Mouse (Mus musculus): ENCODE measurements around the gene Hipk2. TPM values are rescaled to one million over a fixed set of nuclear protein-coding genes. Genes with fewer than 3 reads are reported as not detected.

The Hipk2 gene
- polyA plus RNA-seq, 1 experiment from 2014 or later: 25.6 TPM

DNA sequence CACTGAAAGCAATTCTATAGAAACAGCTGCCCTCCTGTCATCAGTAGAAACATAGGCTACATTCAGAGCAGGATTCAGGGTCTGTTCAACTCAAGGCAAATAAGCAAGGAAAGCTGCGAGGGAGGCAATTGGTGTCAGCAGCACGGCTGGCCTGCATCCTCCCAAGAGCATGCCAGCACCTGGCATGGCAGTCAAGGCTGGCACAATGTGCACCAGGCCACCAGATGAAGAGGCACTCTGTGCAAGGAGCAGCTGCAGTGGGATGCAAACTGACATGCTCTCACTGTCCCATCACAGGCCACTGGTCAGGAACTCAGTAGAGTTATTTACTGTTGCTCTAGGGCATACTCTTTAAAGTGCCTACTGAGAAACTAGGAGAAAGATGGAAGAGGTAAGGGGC, 35.6 kb downstream of the Hipk2 start:
- no peak overlapping the region for H3K27ac ChIP-seq
- no peaks in the 10 kb centered on the region for H3K36me3 ChIP-seq
- no peak for ATAC-seq (ENCODE audit: insufficient read depth, low FRiP score, low read depth)
- no peaks in the 10 kb centered on the region for H3K27me3 ChIP-seq (replicated peaks)
- no peaks in the 10 kb centered on the region for H3K4me1 ChIP-seq
- H3K4me2 ChIP-seq: no peak overlapping the region
- H3K9me3 ChIP-seq: no peaks in the 10 kb centered on the region
- 82% methylated on average over 2 of the region's 2 CpGs for WGBS
- no peak overlapping the region for H3K4me3 ChIP-seq (replicated peaks)
- no peak overlapping the region for H3K9ac ChIP-seq

DNA sequence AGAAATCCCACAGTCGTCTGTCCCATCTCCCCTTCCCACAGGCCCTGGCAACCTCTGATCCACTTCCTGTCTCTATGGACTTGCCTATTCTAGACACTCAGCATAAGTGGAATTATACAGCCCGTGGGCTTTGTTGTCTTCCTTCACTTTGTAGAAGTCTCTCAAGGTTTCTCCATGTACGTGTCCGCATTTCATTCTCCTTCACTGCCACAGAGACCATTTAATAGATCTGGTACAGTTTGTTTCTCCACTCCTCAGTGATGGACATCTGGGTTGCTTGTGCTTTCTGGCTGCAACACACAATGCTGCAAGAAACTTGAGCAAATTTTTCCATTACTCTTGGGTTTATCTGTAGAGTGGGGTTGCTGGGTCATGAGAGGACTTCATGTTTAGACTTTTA, 36.1 kb downstream of the Hipk2 start:
- no peak for ATAC-seq (ENCODE audit: insufficient read depth, low FRiP score, low read depth)
- no peak overlapping the region for H3K27ac ChIP-seq
- H3K9ac ChIP-seq: no peak overlapping the region
- 61% methylated on average over 4 of the region's 4 CpGs for WGBS
- no peaks in the 10 kb centered on the region for H3K27me3 ChIP-seq (replicated peaks)
- H3K4me1 ChIP-seq: no peaks in the 10 kb centered on the region
- H3K4me2 ChIP-seq: no peak overlapping the region
- H3K9me3 ChIP-seq: no peaks in the 10 kb centered on the region
- no peak overlapping the region for H3K4me3 ChIP-seq (replicated peaks)
- H3K36me3 ChIP-seq: no peaks in the 10 kb centered on the region

DNA sequence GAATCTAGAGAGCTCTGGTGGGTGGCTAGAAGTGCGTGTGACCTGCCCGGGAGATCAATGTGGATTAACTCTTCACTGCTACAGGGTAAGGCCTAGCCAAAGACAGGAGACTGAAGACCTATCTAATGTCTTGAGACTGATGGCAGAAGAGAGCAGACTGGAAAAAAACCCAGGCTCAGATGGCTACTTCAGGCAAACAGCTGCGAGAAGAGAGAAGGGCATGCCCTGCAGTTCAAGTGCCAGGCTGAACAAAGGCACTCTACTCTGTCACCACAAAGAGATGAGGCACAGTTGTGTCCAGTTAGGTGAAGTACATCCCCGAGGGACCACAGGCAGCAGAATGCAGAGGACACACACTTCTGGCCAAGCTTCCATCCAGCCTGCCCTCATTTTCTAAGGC, 37.9 kb downstream of the Hipk2 start:
- Histone ChIP-seq H3K4me2 (no peak overlapping the region), H3K9ac (no peak overlapping the region), H3K27ac (no peak overlapping the region), H3K27me3 (replicated peaks) (no peaks in the 10 kb centered on the region), H3K4me3 (replicated peaks) (no peak overlapping the region), H3K9me3 (no peaks in the 10 kb centered on the region), H3K4me1 (no peaks in the 10 kb centered on the region), H3K36me3 (no peaks in the 10 kb centered on the region)
- ATAC-seq (ENCODE audit: insufficient read depth, low FRiP score, low read depth): no peak
- WGBS: 68% methylated on average over 4 of the region's 4 CpGs

DNA sequence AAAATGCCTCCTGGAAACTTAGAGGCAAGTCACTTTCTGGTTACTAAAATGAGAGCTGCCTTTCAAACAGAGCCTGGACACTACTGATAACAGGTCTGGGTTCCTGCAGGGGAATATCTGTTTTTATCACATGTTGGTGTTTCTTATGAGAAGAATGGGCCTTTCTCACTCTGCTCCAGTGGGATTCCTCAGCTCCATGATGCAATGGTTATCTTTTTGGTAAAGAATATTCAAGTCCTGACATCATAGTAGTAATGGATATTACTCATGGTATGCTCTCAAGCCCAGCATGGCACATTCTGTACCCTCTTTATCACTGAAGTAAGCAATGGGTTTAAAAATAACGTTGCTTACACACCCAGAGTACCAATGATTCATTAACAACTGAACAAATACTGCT, 40.7 kb downstream of the Hipk2 start:
- no peak overlapping the region for H3K4me3 ChIP-seq (replicated peaks)
- H3K36me3 ChIP-seq: no peaks in the 10 kb centered on the region
- H3K4me2 ChIP-seq: no peak overlapping the region
- H3K27me3 ChIP-seq (replicated peaks): no peaks in the 10 kb centered on the region
- H3K27ac ChIP-seq: no peak overlapping the region
- H3K4me1 ChIP-seq: no peaks in the 10 kb centered on the region
- WGBS: 40% methylated on average over 1 of the region's 1 CpGs
- no peaks in the 10 kb centered on the region for H3K9me3 ChIP-seq
- no peak overlapping the region for H3K9ac ChIP-seq
- ATAC-seq (ENCODE audit: insufficient read depth, low FRiP score, low read depth): peak; percentile 45; the same call in 1 of the 2 replicates

DNA sequence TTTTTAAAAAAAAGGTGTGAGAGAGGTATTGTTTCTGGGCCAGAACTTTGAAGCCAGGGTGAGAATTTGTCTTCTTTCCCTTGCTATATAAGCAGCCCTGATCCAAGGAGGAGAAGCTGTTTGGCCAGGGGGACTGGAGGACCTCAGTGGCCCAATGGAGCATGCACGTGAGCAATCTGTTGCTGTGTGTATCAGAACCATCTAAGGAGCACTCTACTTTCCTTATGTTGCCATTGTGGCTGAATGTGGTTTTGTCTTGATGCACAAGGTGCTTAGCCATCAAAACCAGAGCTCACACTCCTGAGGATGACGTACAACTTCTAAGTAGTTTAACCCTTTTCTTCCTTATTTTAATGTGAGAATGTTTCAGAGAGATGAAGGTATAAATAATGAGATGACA, 41.2 kb downstream of the Hipk2 start:
- Histone ChIP-seq H3K36me3 (no peaks in the 10 kb centered on the region), H3K9me3 (no peaks in the 10 kb centered on the region), H3K27me3 (replicated peaks) (no peaks in the 10 kb centered on the region), H3K27ac (no peak overlapping the region), H3K4me2 (no peak overlapping the region), H3K4me1 (no peaks in the 10 kb centered on the region), H3K4me3 (replicated peaks) (no peak overlapping the region), H3K9ac (no peak overlapping the region)
- WGBS: 75% methylated on average over 2 of the region's 2 CpGs
- ATAC-seq (ENCODE audit: insufficient read depth, low FRiP score, low read depth): no peak

DNA sequence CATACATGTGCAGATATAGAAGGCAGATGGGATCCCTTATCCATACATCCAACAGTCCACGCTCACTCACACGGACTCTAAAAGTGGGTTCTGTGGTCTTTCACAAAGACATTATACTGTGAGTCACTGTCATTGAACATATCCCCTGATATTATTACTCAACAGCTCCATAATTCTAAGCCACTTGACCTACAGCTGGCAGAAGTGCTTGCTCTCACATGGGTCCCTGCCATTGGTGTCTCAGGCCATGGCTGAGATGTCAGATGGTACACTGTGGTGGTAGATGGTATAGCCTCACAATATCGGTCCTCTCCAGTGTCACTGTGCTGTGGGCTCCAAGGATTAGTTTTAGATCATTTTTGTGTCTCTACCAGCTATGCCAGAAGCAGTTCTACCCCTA, 42.2 kb downstream of the Hipk2 start:
- no peaks in the 10 kb centered on the region for H3K9me3 ChIP-seq
- H3K27ac ChIP-seq: no peak overlapping the region
- H3K9ac ChIP-seq: no peak overlapping the region
- no peaks in the 10 kb centered on the region for H3K4me1 ChIP-seq
- no peaks in the 10 kb centered on the region for H3K27me3 ChIP-seq (replicated peaks)
- no peak overlapping the region for H3K4me3 ChIP-seq (replicated peaks)
- ATAC-seq (ENCODE audit: insufficient read depth, low FRiP score, low read depth): no peak
- 80% methylated on average over 3 of the region's 3 CpGs for WGBS
- H3K36me3 ChIP-seq: no peaks in the 10 kb centered on the region
- H3K4me2 ChIP-seq: no peak overlapping the region

DNA sequence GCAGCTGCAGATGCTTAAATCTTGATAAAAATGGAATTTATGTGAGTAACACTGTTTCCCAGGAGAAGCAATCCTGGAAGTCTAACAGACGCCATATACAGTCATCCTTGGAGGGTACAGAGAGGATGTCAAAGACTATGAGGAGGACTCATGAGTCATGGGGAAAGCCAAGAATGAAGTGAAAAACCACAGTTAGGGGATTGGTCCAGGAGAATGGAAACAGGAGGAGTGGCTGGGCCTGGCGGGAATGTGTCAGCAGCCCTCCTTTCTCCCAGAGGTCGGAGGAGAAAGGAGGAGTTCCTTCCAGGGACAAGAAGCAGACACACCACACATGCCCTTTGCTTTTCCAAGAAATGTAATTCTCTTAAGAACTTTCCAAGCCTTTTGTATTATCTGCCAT, 46.5 kb downstream of the Hipk2 start:
- 64% methylated on average over 3 of the region's 3 CpGs for WGBS
- H3K4me2 ChIP-seq: no peak overlapping the region
- H3K9ac ChIP-seq: no peak overlapping the region

DNA sequence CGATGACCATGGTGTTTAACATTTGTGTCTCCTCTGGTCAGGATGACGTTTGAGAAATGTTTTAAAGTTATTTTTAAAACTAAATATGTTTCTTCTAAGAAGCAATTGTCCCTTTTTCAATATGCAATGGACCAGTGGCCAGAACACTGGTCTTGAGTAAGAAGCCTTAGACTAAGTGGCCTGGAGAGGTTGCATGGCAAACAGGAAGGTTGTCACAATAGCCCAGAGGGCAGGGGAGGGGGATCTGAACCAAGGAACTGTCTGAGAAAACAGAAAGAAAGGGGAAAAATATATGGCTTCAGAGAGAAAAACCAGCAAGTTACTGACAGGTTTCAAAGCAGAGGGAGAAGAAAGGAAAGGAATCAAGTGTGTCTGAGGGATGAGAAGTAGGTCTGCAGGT, 47.8 kb downstream of the Hipk2 start:
- no peaks in the 10 kb centered on the region for H3K36me3 ChIP-seq

More for the DNA sequence above, 46.5 kb downstream of the Hipk2 start:
- H3K27ac ChIP-seq: no peak overlapping the region
- H3K27me3 ChIP-seq (replicated peaks): no peaks in the 10 kb centered on the region
- ATAC-seq (ENCODE audit: insufficient read depth, low FRiP score, low read depth): no peak
- H3K4me3 ChIP-seq (replicated peaks): no peak overlapping the region
- H3K4me1 ChIP-seq: no peaks in the 10 kb centered on the region
- no peaks in the 10 kb centered on the region for H3K36me3 ChIP-seq
- H3K9me3 ChIP-seq: no peaks in the 10 kb centered on the region

DNA sequence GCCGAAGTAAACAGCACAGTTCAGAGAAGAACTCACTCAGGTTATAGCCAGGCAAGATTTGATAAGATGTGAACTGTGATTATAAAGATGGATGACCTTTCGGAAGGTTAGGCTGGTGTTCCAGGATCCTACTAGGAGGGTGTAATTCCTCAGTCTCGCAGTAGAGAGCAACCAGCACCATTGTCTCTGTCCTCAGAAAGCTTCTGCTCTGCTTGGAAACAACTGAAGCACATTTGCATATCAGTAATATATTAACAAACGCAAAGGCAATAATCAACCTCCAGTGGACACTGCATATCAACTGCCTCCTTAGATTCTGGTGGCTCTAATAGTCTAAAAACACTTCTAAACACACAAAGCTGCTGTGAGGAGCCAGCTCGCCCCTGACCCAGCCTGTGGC, 48.5 kb downstream of the Hipk2 start:
- no peak overlapping the region for H3K4me3 ChIP-seq (replicated peaks)
- H3K4me2 ChIP-seq: no peak overlapping the region
- H3K27me3 ChIP-seq (replicated peaks): no peaks in the 10 kb centered on the region
- no peaks in the 10 kb centered on the region for H3K36me3 ChIP-seq
- H3K4me1 ChIP-seq: peaks cover 4% of the 10 kb centered on the region; the same call in 1 of the 2 replicates
- no peak overlapping the region for H3K9ac ChIP-seq
- ATAC-seq (ENCODE audit: insufficient read depth, low FRiP score, low read depth): peak; percentile 35; the same call in 1 of the 2 replicates
- 57% methylated on average over 5 of the region's 5 CpGs for WGBS
- no peak overlapping the region for H3K27ac ChIP-seq
- no peaks in the 10 kb centered on the region for H3K9me3 ChIP-seq

More for the DNA sequence above, 47.8 kb downstream of the Hipk2 start:
- Histone ChIP-seq H3K9ac (no peak overlapping the region), H3K9me3 (no peaks in the 10 kb centered on the region), H3K4me2 (no peak overlapping the region), H3K4me3 (replicated peaks) (no peak overlapping the region), H3K27me3 (replicated peaks) (no peaks in the 10 kb centered on the region), H3K4me1 (peaks cover 4% of the 10 kb centered on the region; the same call in 1 of the 2 replicates), H3K27ac (0 out of 2 replicates have a peak overlapping the region, but pooled peaks have one; percentile 22)
- ATAC-seq (ENCODE audit: insufficient read depth, low FRiP score, low read depth): no peak
- WGBS: 65% methylated on average over 2 of the region's 2 CpGs

DNA sequence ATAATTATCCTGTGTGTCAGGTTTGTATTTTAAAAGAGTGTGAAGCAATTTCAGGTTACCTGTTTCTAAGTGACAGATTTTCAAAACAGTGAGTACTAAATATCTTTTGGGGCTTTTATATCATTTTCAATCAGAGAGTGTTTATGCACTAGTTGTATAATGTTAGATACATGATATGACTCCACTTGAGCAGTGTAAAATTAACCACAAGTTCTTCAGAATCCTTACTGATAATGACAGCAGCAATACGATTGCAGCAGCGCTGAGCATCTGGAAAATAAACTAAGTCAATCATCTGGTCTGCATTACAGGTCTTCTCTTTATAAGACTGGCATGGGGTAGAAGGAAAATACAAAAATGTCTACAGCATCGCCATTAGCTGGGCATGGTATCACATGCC, 49.1 kb downstream of the Hipk2 start:
- no peak for ATAC-seq (ENCODE audit: insufficient read depth, low FRiP score, low read depth)
- no peaks in the 10 kb centered on the region for H3K9me3 ChIP-seq
- no peaks in the 10 kb centered on the region for H3K36me3 ChIP-seq
- H3K4me1 ChIP-seq: peaks cover 4% of the 10 kb centered on the region; the same call in 1 of the 2 replicates
- H3K4me2 ChIP-seq: no peak overlapping the region
- no peak overlapping the region for H3K4me3 ChIP-seq (replicated peaks)
- H3K27me3 ChIP-seq (replicated peaks): no peaks in the 10 kb centered on the region
- H3K27ac ChIP-seq: no peak overlapping the region
- WGBS: 60% methylated on average over 3 of the region's 3 CpGs
- H3K9ac ChIP-seq: no peak overlapping the region

DNA sequence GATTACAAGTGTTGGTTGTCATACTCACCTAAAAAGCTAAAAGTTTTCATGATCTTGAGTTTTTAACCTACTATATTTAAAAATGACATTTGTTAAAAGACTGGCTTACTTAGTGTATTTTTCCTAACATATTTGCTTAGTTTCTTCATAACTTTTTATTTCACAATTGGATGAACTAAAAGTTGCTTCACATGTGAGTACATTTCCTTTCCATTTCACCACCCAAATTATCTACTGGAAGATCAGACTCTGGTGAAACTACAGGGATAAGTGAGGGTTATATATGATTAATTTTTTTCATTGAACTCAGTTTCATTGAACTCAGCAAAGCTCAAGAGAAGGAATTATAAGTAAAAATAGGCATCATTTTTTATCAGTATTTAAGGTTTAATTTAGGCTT, 50.1 kb downstream of the Hipk2 start:
- H3K4me3 ChIP-seq (replicated peaks): no peak overlapping the region
- no peak overlapping the region for H3K4me2 ChIP-seq
- H3K27ac ChIP-seq: no peak overlapping the region
- H3K27me3 ChIP-seq (replicated peaks): no peaks in the 10 kb centered on the region
- H3K9me3 ChIP-seq: no peaks in the 10 kb centered on the region
- H3K4me1 ChIP-seq: peaks cover 4% of the 10 kb centered on the region; the same call in 1 of the 2 replicates
- H3K9ac ChIP-seq: no peak overlapping the region
- ATAC-seq (ENCODE audit: insufficient read depth, low FRiP score, low read depth): no peak
- H3K36me3 ChIP-seq: no peaks in the 10 kb centered on the region

DNA sequence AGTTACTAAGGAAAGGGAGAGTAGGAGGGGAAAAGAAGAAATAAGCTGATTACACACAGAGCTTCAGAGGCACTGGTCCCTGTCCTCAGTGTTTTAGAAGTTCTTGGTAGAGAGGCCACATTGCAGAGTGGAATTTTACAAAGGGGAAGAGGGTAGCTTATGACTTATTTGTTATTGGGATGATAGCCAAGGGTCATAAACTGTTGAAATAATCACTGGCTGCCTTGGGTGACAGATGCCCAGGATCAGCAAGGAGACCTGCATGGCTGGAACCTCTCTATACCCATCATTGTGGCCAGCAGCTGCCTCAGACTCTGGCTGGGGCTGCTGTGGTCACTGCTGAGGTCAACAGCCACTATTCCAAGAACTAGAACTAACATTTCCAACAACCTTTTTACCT, 52.1 kb downstream of the Hipk2 start:
- no peak overlapping the region for H3K4me3 ChIP-seq (replicated peaks)
- no peak overlapping the region for H3K4me2 ChIP-seq
- no peaks in the 10 kb centered on the region for H3K9me3 ChIP-seq
- no peak overlapping the region for H3K27ac ChIP-seq
- no peak for ATAC-seq (ENCODE audit: insufficient read depth, low FRiP score, low read depth)
- H3K9ac ChIP-seq: no peak overlapping the region
- H3K27me3 ChIP-seq (replicated peaks): no peaks in the 10 kb centered on the region
- H3K4me1 ChIP-seq: peaks cover 4% of the 10 kb centered on the region; the same call in 1 of the 2 replicates
- H3K36me3 ChIP-seq: peaks cover 5% of the 10 kb centered on the region; the same call in 1 of the 2 replicates

DNA sequence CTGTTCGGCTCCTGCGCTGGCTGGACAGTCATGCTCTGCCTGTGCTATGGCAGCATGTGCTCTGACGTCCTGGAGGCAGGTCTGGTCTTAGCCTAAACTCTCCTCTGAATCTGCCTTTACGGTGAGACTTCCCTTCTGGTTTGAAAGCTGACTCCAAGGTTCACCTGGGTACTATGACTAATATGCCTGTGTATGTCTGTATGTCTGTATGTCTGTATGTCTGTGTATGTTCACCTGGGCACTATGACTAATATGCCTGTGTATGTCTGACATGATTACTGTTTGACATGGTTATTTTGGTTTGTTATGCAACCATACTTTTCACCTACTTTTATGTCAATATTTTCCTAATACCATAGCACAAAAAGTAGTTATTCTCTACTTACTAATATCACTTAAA, 52.8 kb downstream of the Hipk2 start:
- Histone ChIP-seq H3K27ac (no peak overlapping the region), H3K9ac (no peak overlapping the region), H3K4me2 (no peak overlapping the region), H3K4me3 (replicated peaks) (no peak overlapping the region), H3K36me3 (peaks cover 11% of the 10 kb centered on the region; the same call in 1 of the 2 replicates), H3K27me3 (replicated peaks) (no peaks in the 10 kb centered on the region), H3K9me3 (no peaks in the 10 kb centered on the region), H3K4me1 (peaks cover 4% of the 10 kb centered on the region; the same call in 1 of the 2 replicates)
- 93% methylated on average over 4 of the region's 4 CpGs for WGBS
- ATAC-seq (ENCODE audit: insufficient read depth, low FRiP score, low read depth): no peak

Data from stomach, embryonic 15.5 days (tissue).